Mouse (Mus musculus): Measurements from ENCODE around the gene Cyp46a1.

- TF ChIP-seq POLR2A (IDR thresholded peaks at IDR 0.05; ENCODE audit: borderline replicate concordance, control insufficient read depth, low read depth, low read length) (no peak), CTCF (IDR thresholded peaks at IDR 0.05; ENCODE audit: control insufficient read depth, insufficient read depth, low read length) (no peak)
Measured at GRCm38 (mm10) chr12:108297033-108297432, 37.1 kb upstream of the Cyp46a1 start.

All from bone marrow, adult 2 months (tissue).